Mouse (Mus musculus) limb, embryonic 14.5 days (tissue): Measurements from ENCODE around the gene Hormad2. TPM values are rescaled to one million over a fixed set of nuclear protein-coding genes. Genes with fewer than 3 reads are reported as not detected.

Experiments
- ATAC-seq: fragments of 200-750 bp; cut with Nextera tagmentation; 2 replicates; pipeline ENCODE4 v1.8.0; 2017; ENCODE audit warnings: low read depth, moderate number of reproducible peaks, moderate TSS enrichment; ENCODE audit not compliant: low FRiP score
- DNase-seq: peaks from one replicate; pipeline ENCODE4 v3.0.0-alpha.2; 2015; ENCODE audit warnings: low spot score
- H3K27ac ChIP-seq: fragments of 300-500 bp; sonication (generic); replicated peaks from 2 replicates; pipeline ENCODE4 v1.5.1; 2014; ENCODE audit warnings: low read depth, mild to moderate bottlenecking, low read length, moderate library complexity, mixed read lengths
- H3K27me3 ChIP-seq: fragments of 300-500 bp; sonication (generic); 2 replicates; pipeline ENCODE4 v1.6.1; 2014; ENCODE audit warnings: low read length, mixed read lengths; ENCODE audit not compliant: control insufficient read depth, insufficient read depth
- H3K36me3 ChIP-seq: fragments of 300-500 bp; sonication (generic); 2 replicates; pipeline ENCODE4 v1.6.1; 2014; ENCODE audit warnings: mild to moderate bottlenecking, low read length, moderate library complexity, mixed read lengths; ENCODE audit not compliant: control insufficient read depth, insufficient read depth
- H3K4me1 ChIP-seq: fragments of 300-500 bp; sonication (generic); 2 replicates; pipeline ENCODE4 v1.6.1; 2014; ENCODE audit warnings: antibody characterized with exemption, low read length, mixed read lengths; ENCODE audit not compliant: control insufficient read depth, insufficient read depth
- H3K4me2 ChIP-seq: fragments of 300-500 bp; sonication (generic); replicated peaks from 2 replicates; pipeline ENCODE4 v1.6.1; 2014; ENCODE audit warnings: low read depth, mild to moderate bottlenecking, low read length, moderate library complexity; ENCODE audit not compliant: severe bottlenecking
- H3K4me3 ChIP-seq: fragments of 300-500 bp; sonication (generic); replicated peaks from 2 replicates; pipeline ENCODE4 v1.5.1; 2014; ENCODE audit warnings: low read length
- H3K9ac ChIP-seq: fragments of 300-500 bp; sonication (generic); 2 replicates; pipeline ENCODE4 v1.6.1; 2014; ENCODE audit warnings: mild to moderate bottlenecking, low read depth, low read length, moderate library complexity; ENCODE audit not compliant: severe bottlenecking
- H3K9me3 ChIP-seq: fragments of 300-500 bp; sonication (generic); 2 replicates; pipeline ENCODE4 v1.6.1; 2016; ENCODE audit warnings: low read length; ENCODE audit not compliant: control insufficient read depth
- POLR2A ChIP-seq: fragments of 200-500 bp; IDR thresholded peaks from 2 replicates; pipeline ENCODE4 v1.8.0; 2012; ENCODE audit warnings: inconsistent platforms, mild to moderate bottlenecking, moderate library complexity, borderline replicate concordance; ENCODE audit not compliant: insufficient read depth, insufficient read length; ENCODE audit errors: extremely low read depth
- WGBS: fragments of 180-500 bp; shearing (Covaris S2); extraction: QIAGEN DNeasy Blood & Tissue Kit; methylation state at CpG from one replicate; pipeline ENCODE4 v1.1.7; 2014; 5-methylcytosine and 5-hydroxymethylcytosine counted together
- polyA plus RNA-seq, 2 experiments: library from polyadenylated mRNA; depleted of rRNA in 1 of 2; stranded (reverse) in 1 of 2; unstranded in 1 of 2; fragments of >200 nt; fragmentation: Nextera tagmentation in 1 of 2; extraction: Ambion mirVana in 1 of 2; gene quantifications; 2 replicates each; pipeline versions ENCODE4 v1.2.1 to v1.2.3; 2012 to 2014

Hormad2 gene
- polyA plus RNA-seq (2012; rRNA removed) (0.25 and 0.45 TPM in 2 replicates), polyA plus RNA-seq (2014; fragmentation: Nextera tagmentation; extraction: Ambion mirVana) (0.23 TPM in 1 of 2 replicates, not detected in the other)

DNA sequence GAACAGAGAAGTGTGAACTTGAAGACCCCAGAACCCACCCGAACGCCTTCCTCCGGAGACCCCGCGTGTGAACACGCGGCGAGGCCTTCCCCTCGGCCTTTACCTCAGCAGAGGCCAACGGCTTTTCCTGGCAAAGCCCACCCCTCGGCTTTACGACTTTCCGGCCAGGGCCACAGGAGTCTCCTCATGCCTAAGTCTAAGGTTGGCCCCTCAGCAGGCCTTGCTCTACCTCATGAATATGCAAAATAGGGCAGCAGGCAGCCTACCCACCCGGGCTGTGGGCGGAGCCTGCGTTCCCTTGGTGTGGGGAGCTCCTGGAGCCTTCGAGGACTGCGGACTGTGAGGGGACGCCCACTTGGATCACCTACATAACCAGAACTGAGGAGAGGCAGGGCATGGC lies at the start of gene Hormad2:
Hormad2 (minus strand) TSS at position 128 of the 400 bp plus-strand sequence.
- 40% methylated on average over 19 of the region's 19 CpGs for WGBS
- H3K36me3 ChIP-seq = no peaks in the 10 kb centered on the region
- no peaks in the 10 kb centered on the region for H3K9me3 ChIP-seq
- ATAC-seq (no peak), DNase-seq (no peak)
- no peak within 1 kb of the TSS for H3K4me3 ChIP-seq
- no peaks in the 10 kb centered on the region for H3K27me3 ChIP-seq
- no peak within 1 kb of the TSS for H3K9ac ChIP-seq
- H3K4me2 ChIP-seq = no peak within 1 kb of the TSS
- TF ChIP-seq POLR2A = no peak
- no peak within 1 kb of the TSS for H3K27ac ChIP-seq
- H3K4me1 ChIP-seq = no peaks in the 10 kb centered on the region

- Histone ChIP-seq H3K27ac (no peak overlapping the region), H3K9me3 (no peaks in the 10 kb centered on the region), H3K4me3 (no peak overlapping the region), H3K36me3 (peaks cover 94% of the 10 kb centered on the region), H3K9ac (no peak overlapping the region), H3K4me2 (no peak overlapping the region), H3K27me3 (no peaks in the 10 kb centered on the region), H3K4me1 (no peaks in the 10 kb centered on the region)
- 91% methylated on average over 4 of the region's 4 CpGs for WGBS
- DNase-seq (no peak), ATAC-seq (no peak)
- no peak for TF ChIP-seq POLR2A
These were observed 48.3 kb upstream of the Hormad2 start for GRCm38 (mm10) chr11:4489207-4489606.

DNA sequence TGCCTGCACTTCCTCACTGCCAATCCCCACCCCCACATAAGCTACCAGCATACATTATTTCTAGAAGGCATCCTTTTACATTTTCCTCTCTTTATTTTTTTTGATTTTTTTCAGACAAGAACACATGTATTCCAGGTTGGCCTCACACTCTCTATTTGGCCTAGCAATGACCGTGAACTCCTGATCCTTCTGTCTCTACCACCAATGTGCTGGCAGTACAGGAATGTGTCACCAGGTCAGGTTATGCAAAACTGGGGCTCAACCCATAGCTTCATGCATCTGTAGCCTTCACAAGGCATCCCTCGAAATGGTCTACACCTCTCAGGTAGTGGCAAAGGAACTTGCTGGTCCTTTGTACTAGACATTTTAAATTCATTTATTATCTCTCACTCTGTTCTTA lies 47.9 kb upstream of the Hormad2 start:
- 98% methylated on average over 2 of the region's 2 CpGs for WGBS
- H3K36me3 ChIP-seq = peaks cover 95% of the 10 kb centered on the region
- ATAC-seq = no peak

DNA sequence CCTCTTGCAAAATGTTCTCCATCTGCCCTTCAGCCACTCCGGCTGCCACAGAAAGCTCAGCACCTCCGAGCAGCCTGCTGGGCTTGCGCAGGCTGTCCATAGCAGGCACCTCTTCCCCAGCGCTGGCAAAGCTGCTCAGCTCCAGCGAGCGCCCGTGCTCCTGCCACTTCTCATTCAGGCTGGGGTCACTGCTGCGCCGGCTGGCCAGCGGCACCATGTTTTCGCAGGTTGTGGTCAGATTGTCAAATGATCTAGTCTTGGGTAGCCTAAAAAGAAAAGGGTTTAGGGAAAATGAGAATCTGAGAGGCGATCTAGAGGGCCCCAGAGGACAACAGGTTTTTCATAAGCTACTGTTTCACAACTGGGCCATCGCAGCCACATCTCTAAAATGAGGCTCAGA lies 47.5 kb upstream of the Hormad2 start:
- ATAC-seq (no peak), DNase-seq (no peak)
- Histone ChIP-seq H3K27me3 (no peaks in the 10 kb centered on the region), H3K9ac (no peak overlapping the region), H3K4me1 (no peaks in the 10 kb centered on the region), H3K9me3 (no peaks in the 10 kb centered on the region), H3K36me3 (peaks cover 96% of the 10 kb centered on the region), H3K27ac (no peak overlapping the region), H3K4me2 (no peak overlapping the region), H3K4me3 (no peak overlapping the region)
- TF ChIP-seq POLR2A = no peak
- 94% methylated on average over 13 of the region's 13 CpGs for WGBS

More for the DNA sequence above, 47.9 kb upstream of the Hormad2 start:
- no peaks in the 10 kb centered on the region for H3K27me3 ChIP-seq
- H3K9ac ChIP-seq = no peak overlapping the region
- no peak for TF ChIP-seq POLR2A
- no peaks in the 10 kb centered on the region for H3K4me1 ChIP-seq
- no peak overlapping the region for H3K4me2 ChIP-seq
- no peak overlapping the region for H3K27ac ChIP-seq
- no peaks in the 10 kb centered on the region for H3K9me3 ChIP-seq
- no peak overlapping the region for H3K4me3 ChIP-seq
- no peak for DNase-seq

DNA sequence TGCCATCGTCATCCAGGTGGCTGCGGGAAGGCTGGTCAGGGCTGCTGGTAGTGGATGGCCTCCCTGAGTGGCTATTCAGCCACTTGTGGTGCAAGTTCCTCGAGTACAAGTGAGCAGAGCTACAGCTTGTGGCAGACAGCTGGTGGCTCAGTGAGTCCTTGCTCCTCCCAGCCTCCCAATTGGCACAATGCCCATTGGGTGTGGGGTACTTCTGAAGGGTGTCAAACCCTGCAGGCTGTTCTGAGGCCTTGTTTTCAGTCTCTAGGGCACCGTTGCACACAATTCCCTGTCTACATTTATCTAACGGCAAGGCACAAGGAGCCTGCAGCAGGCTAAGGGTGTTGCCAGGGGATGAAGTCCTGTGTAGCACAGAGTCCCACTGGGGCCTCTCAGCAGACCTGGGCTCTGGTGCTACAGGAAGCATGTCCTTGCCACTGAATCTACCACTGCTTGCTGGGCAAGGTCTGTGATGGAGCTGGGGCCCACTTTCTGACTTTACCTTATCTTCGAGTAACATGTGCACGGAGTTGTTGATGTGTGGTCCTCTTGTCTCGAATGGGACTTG lies 46.6 kb upstream of the Hormad2 start:
- DNase-seq (peak; percentile 19), ATAC-seq (no peak)
- 89% methylated on average over 8 of the region's 8 CpGs for WGBS
- Histone ChIP-seq H3K9me3 (no peaks in the 10 kb centered on the region), H3K27me3 (no peaks in the 10 kb centered on the region), H3K9ac (no peak overlapping the region), H3K4me2 (no peak overlapping the region), H3K4me3 (no peak overlapping the region), H3K36me3 (peaks cover 97% of the 10 kb centered on the region), H3K4me1 (no peaks in the 10 kb centered on the region), H3K27ac (no peak overlapping the region)
- no peak for TF ChIP-seq POLR2A
